Mouse (Mus musculus) olfactory bulb, adult 2 months (tissue): ENCODE measurements around the gene Olfr364-ps1. TPM values are rescaled to one million over a fixed set of nuclear protein-coding genes. Genes with fewer than 3 reads are reported as not detected.

Source experiments
- H3K27ac ChIP-seq: fragments of 200-500 bp; 2 replicates; pipeline ENCODE4 v1.5.1; 2012; ENCODE audit warnings: low read depth, low read length; ENCODE audit not compliant: insufficient read depth
- H3K4me1 ChIP-seq: fragments of 200-500 bp; 2 replicates; pipeline ENCODE4 v1.6.1; 2012; ENCODE audit warnings: low read length; ENCODE audit not compliant: control insufficient read depth, insufficient read depth
- H3K4me3 ChIP-seq: fragments of 200-500 bp; 2 replicates; pipeline ENCODE4 v1.5.1; 2012; ENCODE audit warnings: mild to moderate bottlenecking, low read depth, low read length, moderate library complexity; ENCODE audit not compliant: insufficient read depth
- CTCF ChIP-seq: fragments of 200-500 bp; IDR thresholded peaks from 2 replicates; pipeline ENCODE4 v1.5.1; 2012; ENCODE audit warnings: low read depth, mild to moderate bottlenecking, low read length, moderate library complexity; ENCODE audit not compliant: insufficient read depth
- POLR2A ChIP-seq: fragments of 200-500 bp; IDR thresholded peaks from 2 replicates; pipeline ENCODE4 v1.6.1; 2012; ENCODE audit warnings: mild to moderate bottlenecking, low read depth, low read length, moderate library complexity; ENCODE audit not compliant: insufficient read depth
- WGBS: fragments of 180-500 bp; shearing (Covaris S2); methylation state at CpG from one replicate; pipeline ENCODE4 v1.1.7; 2018; 5-methylcytosine and 5-hydroxymethylcytosine counted together
- polyA plus RNA-seq: library from polyadenylated mRNA; stranded (reverse); fragments of >200 nt; gene quantifications from 2 replicates; pipeline ENCODE4 v1.2.4, GENCODE M21; 2012; ENCODE audit warnings: low replicate concordance; ENCODE audit not compliant: missing spikeins, insufficient read depth, insufficient read length

The Olfr364-ps1 gene
- polyA plus RNA-seq: not detected in 2 replicates

DNA sequence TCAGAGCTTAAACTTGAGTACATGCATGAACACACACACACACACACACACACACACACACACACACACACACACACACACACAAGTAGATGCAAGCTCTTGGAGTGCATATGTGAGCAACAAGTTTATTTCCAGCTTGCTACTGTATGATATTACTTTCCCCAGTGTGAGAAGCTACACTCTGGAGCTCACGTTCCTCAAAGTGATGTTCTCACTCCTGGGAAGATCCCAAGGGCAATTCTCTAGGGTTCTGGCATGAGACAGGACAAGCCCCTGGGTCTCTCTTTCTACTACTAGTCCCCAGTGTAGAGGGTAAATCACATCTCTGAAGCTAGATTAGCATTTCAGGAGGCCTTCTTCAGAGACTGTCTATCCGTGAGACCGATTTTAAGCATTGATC, at the start of gene Olfr364-ps1:
Gene Olfr364-ps1, plus strand, starts transcription at position 301 of the 400 bp plus-strand sequence.
- Histone ChIP-seq H3K4me1 (no peaks in the 10 kb centered on the region), H3K27ac (no peak within 1 kb of the TSS), H3K4me3 (no peak within 1 kb of the TSS)
- TF ChIP-seq POLR2A (no peak), CTCF (no peak)
- 86% methylated on average over 3 of the region's 3 CpGs for WGBS

DNA sequence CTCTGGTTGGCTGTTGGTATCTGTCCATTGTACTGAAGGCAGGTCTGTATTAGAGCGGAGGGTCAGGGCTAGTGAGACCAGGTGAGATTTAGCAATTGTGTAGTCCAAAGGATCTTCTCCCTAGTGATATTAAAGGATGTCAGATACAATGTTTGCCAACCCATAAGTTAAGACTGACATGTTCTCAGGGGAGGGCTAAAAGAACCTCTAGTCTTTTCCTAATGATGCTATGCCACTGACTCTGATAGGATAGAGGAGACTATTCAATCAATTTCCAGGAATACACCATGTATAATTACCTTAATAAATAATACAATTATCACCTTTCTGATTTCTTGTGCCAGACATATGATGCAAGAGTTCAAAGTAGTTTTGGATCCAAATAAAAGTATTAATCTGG, 21.3 kb upstream of the Olfr364-ps1 start, which contains the start of gene Olfr362:
Gene Olfr362, minus strand, starts transcription at position 101 of the 400 bp plus-strand sequence.
- TF ChIP-seq CTCF (no peak), POLR2A (no peak)
- H3K4me1 ChIP-seq: no peaks in the 10 kb centered on the region
- WGBS: 97% methylated on average over 1 of the region's 1 CpGs
- no peak within 1 kb of the TSS for H3K4me3 ChIP-seq
- no peak within 1 kb of the TSS for H3K27ac ChIP-seq

DNA sequence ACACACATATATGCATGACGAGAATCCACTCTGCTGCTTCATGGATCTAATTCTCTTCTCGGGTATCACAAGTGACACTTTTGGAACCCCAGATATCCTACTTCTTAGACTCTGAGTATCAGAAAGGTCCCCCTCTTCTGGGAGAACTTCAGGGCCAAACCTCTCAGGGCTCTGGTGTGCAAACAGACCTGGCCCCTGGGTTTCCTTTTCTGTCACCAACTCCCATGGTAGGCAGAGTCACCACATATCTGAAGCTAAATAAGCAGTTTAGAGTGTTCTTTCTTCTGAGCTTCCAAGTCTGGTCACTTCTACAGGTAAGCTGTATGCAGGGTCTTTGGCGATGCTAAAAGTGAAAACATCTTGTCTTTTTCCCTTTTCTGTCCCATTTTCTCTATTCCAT, 48.8 kb downstream of the Olfr364-ps1 start, which contains the start of gene Olfr365:
Gene Olfr365, plus strand, starts transcription at position 301 of the 400 bp plus-strand sequence.
- TF ChIP-seq POLR2A (no peak), CTCF (no peak)
- Histone ChIP-seq H3K27ac (no peak within 1 kb of the TSS), H3K4me1 (no peaks in the 10 kb centered on the region), H3K4me3 (no peak within 1 kb of the TSS)
- WGBS: 77% methylated on average over 3 of the region's 3 CpGs

Other genes with a start within 250 kb of the Olfr364-ps1 start
- not detected in 2 replicates for gene Olfr353, start 246.4 kb upstream of the Olfr364-ps1 start, polyA plus RNA-seq
- not detected in 2 replicates for gene Olfr354, start 233.6 kb upstream of the Olfr364-ps1 start, polyA plus RNA-seq
- gene Olfr355, start 210.4 kb upstream of the Olfr364-ps1 start, polyA plus RNA-seq: not detected in 2 replicates
- gene Olfr356, start 202.2 kb upstream of the Olfr364-ps1 start, polyA plus RNA-seq: not detected in 2 replicates
- not detected in 2 replicates for gene Olfr357, start 145.5 kb upstream of the Olfr364-ps1 start, polyA plus RNA-seq
- gene Olfr358, start 130.0 kb upstream of the Olfr364-ps1 start, polyA plus RNA-seq: not detected in 2 replicates
- not detected in 2 replicates for gene Olfr360, start 73.6 kb upstream of the Olfr364-ps1 start, polyA plus RNA-seq
- gene Olfr361, start 50.0 kb upstream of the Olfr364-ps1 start, polyA plus RNA-seq: not detected in 2 replicates
- gene Olfr362, start 21.4 kb upstream of the Olfr364-ps1 start, polyA plus RNA-seq: not detected in 2 replicates
- gene Olfr365, start 48.9 kb downstream of the Olfr364-ps1 start, polyA plus RNA-seq: not detected in 2 replicates
- not detected in 2 replicates for gene Olfr366, start 72.3 kb downstream of the Olfr364-ps1 start, polyA plus RNA-seq
- not detected in 2 replicates for gene Olfr368, start 187.2 kb downstream of the Olfr364-ps1 start, polyA plus RNA-seq
- gene Pdcl, start 220.0 kb downstream of the Olfr364-ps1 start, polyA plus RNA-seq: not detected in 2 replicates